Mouse (Mus musculus) heart, embryonic 13.5 days (tissue): Measurements from ENCODE around the gene Cngb1. TPM values are rescaled to one million over a fixed set of nuclear protein-coding genes. Genes with fewer than 3 reads are reported as not detected.
A peak's percentile ranks its signal among the peaks of the same experiment; 100 is the strongest.

Source experiments
- ATAC-seq: fragments of 200-750 bp; cut with Nextera tagmentation; 2 replicates; pipeline ENCODE4 v1.8.0; 2017; ENCODE audit warnings: moderate TSS enrichment; ENCODE audit not compliant: insufficient number of reproducible peaks, low FRiP score, low TSS enrichment; ENCODE audit errors: extremely low read depth
- H3K27ac ChIP-seq: fragments of 300-500 bp; sonication (generic); replicated peaks from 2 replicates; pipeline ENCODE4 v1.5.1; 2015; ENCODE audit warnings: moderate library complexity, mild to moderate bottlenecking, inconsistent platforms
- H3K27me3 ChIP-seq: fragments of 300-500 bp; sonication (generic); replicated peaks from 2 replicates; pipeline ENCODE4 v1.6.1; 2015; ENCODE audit warnings: mild to moderate bottlenecking, inconsistent platforms
- H3K36me3 ChIP-seq: fragments of 300-500 bp; sonication (generic); 2 replicates; pipeline ENCODE4 v1.6.1; 2015; ENCODE audit warnings: mild to moderate bottlenecking, inconsistent platforms
- H3K4me1 ChIP-seq: fragments of 300-500 bp; sonication (generic); 2 replicates; pipeline ENCODE4 v1.6.1; 2015; ENCODE audit warnings: inconsistent platforms
- H3K4me2 ChIP-seq: fragments of 300-500 bp; sonication (generic); 2 replicates; pipeline ENCODE4 v1.6.1; 2015; ENCODE audit warnings: inconsistent platforms, mild to moderate bottlenecking, moderate library complexity
- H3K4me3 ChIP-seq: fragments of 300-500 bp; sonication (generic); 2 replicates; pipeline ENCODE4 v1.5.1; 2015; ENCODE audit warnings: moderate library complexity, mild to moderate bottlenecking, inconsistent platforms
- H3K9ac ChIP-seq: fragments of 300-500 bp; sonication (generic); 2 replicates; pipeline ENCODE4 v1.6.1; 2015; ENCODE audit warnings: inconsistent platforms, mild to moderate bottlenecking, moderate library complexity
- H3K9me3 ChIP-seq: fragments of 300-500 bp; sonication (generic); 2 replicates; pipeline ENCODE4 v1.6.1; 2016; ENCODE audit warnings: inconsistent platforms
- WGBS: fragments of 180-500 bp; shearing (Covaris S2); methylation state at CpG from one replicate; pipeline ENCODE4 v1.1.7; 2015; ENCODE audit warnings: mixed read lengths; 5-methylcytosine and 5-hydroxymethylcytosine counted together
- polyA plus RNA-seq: library from polyadenylated mRNA; unstranded; fragments of >200 nt; fragmentation: Nextera tagmentation; extraction: Ambion mirVana; gene quantifications from 2 replicates; pipeline ENCODE4 v1.2.1, GENCODE M21; 2015

Cngb1 gene
- polyA plus RNA-seq, 1 experiment from 2014 or later: 0.55 TPM

DNA sequence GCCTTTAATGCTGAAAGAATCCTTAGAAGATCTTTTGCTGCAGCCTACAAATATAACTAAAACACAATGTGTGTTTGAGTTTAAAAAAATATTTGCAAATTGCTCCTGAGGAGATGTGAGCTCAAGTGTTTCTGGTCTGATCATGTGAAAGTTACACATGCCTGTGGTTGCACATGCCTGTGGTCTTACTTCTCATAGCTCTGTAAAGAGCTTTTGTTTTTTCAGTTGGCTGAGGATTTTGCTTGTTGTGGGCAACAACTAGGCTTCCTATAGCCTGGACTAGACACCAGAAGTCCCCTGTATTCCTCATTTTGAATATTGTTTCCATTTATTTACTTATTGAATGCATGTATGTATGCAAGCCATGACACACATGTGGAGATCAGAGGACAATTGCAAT is 30.0 kb upstream of the Cngb1 start:
- ATAC-seq: no peak

DNA sequence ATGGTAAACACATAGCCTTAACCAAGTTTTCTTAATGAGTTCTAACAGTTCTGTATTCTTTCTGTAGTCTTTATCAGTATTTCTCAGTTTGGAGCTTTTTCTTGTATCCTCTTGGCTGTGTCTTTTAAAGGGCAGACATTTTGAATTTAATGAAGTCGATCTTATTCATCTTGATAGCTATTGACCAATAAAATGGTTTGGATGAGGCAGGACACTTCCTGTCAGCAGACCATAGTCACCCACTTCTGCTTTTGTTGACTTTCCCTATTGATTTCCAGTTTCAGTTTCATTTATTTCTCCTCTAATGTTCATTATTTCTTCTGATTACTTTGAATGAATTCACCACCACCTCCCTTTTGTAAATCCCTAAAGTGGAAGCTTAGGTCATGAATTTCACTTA is 29.3 kb upstream of the Cngb1 start:
- no peak overlapping the region for H3K4me3 ChIP-seq
- no peaks in the 10 kb centered on the region for H3K9me3 ChIP-seq
- H3K4me2 ChIP-seq: no peak overlapping the region
- no peak overlapping the region for H3K27ac ChIP-seq
- peaks cover 11% of the 10 kb centered on the region for H3K4me1 ChIP-seq
- ATAC-seq: no peak
- 87% methylated on average over 1 of the region's 1 CpGs for WGBS
- peaks cover 64% of the 10 kb centered on the region for H3K36me3 ChIP-seq
- H3K9ac ChIP-seq: no peak overlapping the region
- no peaks in the 10 kb centered on the region for H3K27me3 ChIP-seq

More for the DNA sequence above, 30.0 kb upstream of the Cngb1 start:
- Histone ChIP-seq H3K4me2 (no peak overlapping the region), H3K9ac (no peak overlapping the region), H3K4me1 (peaks cover 8% of the 10 kb centered on the region), H3K9me3 (no peaks in the 10 kb centered on the region), H3K36me3 (peaks cover 70% of the 10 kb centered on the region), H3K4me3 (no peak overlapping the region), H3K27ac (no peak overlapping the region), H3K27me3 (no peaks in the 10 kb centered on the region)

DNA sequence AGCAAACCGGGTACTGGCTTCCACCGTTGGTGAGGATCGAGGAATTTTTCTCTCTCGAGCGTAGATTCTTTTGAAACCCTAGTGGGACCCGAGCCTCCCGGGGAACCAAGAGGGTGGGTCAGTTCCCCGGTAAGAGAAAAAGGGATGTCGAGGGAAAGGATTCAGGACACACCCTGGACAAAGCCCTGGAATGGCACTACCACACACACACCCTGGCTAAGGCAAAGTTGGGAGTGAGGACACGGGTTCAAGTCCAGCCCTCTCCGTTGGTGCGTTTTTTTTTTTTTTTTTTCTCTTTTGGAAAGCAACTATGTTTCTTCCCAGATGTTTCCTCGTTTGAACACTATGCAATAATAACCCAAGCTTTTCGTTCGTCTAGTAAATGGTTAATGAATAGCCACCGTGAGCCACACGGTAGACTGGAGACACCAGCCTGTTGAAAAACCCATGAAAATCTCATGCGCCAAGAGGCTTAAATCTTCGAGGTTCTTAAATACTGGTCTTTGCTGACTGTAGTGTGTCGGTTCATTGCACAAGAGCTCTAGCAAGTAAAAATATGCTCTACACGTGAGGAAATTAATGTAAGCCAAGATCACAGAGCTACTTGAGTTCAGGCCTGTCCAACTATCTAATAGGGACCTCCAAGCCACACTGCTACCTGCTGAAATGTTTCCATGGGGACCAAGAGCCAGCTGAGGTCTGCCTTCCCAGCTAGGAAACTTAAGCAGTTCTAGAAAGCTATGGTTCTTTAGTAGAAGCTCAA is 26.2 kb upstream of the Cngb1 start:
- Histone ChIP-seq H3K4me2 (peak overlapping the region; percentile 93), H3K27ac (peak overlapping the region; percentile 99), H3K4me1 (peaks cover 31% of the 10 kb centered on the region), H3K9ac (peak overlapping the region; percentile 95), H3K27me3 (no peaks in the 10 kb centered on the region), H3K36me3 (peaks cover 55% of the 10 kb centered on the region), H3K4me3 (peak overlapping the region; percentile 96), H3K9me3 (no peaks in the 10 kb centered on the region)
- WGBS: 24% methylated on average over 21 of the region's 21 CpGs
- ATAC-seq: no peak

DNA sequence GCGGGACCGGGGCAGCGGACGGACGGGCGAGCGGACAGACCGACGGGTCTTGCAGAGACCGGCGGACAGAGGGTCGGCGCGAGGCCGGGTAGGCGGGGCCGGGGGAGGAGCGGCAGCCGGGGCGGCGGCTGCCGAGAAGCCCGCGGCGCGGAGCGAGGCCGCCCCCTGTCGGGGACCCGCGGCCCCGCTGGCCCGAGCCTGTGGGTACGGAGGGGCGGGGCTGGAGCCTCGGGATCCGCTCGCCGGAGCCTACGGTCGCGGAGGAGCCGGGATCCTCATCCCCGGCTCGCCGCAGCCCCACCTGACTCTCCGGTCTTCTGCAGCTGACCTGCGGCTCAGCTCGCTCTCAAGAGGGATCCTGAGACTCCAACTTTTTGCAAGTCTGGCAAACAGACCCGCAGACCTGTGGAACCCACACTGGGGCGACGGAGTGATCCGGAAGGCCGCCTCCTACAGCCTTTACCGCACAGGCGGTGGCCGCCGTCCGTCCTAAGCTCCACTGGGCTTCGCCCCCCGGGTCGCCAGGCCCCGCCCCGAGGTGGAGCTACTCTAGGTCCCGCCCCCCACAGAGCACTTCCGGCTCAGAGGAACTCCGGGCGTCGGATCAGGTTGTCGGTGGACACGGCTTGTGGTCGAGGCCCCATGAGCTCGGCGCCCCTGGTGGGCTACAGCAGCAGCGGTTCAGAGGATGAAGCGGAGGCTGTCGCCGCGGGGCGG is 25.5 kb upstream of the Cngb1 start, which contains the start of the genes Zfp319 and Usb1:
Gene Zfp319 (minus strand): TSS at position 231 of the 717 bp plus-strand sequence.
Gene Usb1 (plus strand): TSS at position 565 of the 717 bp plus-strand sequence.
- Histone ChIP-seq H3K27me3 (no peaks in the 10 kb centered on the region), H3K27ac (peak within 1 kb of the TSS; percentile 99), H3K9me3 (no peaks in the 10 kb centered on the region), H3K4me3 (peak within 1 kb of the TSS; percentile 96), H3K36me3 (peaks cover 55% of the 10 kb centered on the region), H3K4me1 (peaks cover 37% of the 10 kb centered on the region), H3K9ac (peak within 1 kb of the TSS; percentile 95), H3K4me2 (peak within 1 kb of the TSS; percentile 93)
- under 1% methylated on average over 67 of the region's 80 CpGs for WGBS
- ATAC-seq: peak; percentile 93

DNA sequence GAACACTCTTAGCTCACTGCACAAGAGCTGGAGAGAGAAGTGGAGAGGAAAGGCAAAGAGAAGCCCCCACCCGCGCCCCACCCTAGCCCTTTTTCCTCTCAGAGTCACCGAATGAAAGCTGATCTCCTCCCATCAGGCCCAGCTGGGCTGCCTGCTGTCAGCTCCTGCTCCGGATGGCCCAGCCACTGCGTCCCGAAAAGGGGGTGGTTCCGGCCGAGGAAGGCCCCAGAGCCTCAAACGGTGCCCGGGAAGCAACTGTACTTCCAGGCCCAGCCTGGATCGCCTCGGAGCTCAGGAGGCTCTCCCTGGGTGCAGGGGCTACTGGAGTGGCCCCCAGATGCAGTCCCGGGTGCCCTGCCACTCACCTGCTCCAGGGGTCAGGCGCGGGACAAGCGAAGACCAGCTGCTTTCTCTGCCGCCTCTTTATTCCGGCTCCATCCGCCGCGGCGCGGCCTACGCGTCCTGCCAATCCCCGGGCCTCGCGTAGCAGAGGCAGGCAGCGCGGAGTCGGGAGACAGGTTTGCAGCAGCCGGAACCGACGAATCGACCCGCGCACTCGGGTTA is 24.9 kb upstream of the Cngb1 start:
- peak; percentile 16; the same call in 1 of the 2 replicates for ATAC-seq
- peaks cover 56% of the 10 kb centered on the region for H3K36me3 ChIP-seq
- peak overlapping the region; percentile 99 for H3K27ac ChIP-seq
- peak overlapping the region; percentile 96 for H3K4me3 ChIP-seq
- H3K9ac ChIP-seq: peak overlapping the region; percentile 95
- no peaks in the 10 kb centered on the region for H3K9me3 ChIP-seq
- 1% methylated on average over 38 of the region's 38 CpGs for WGBS
- no peaks in the 10 kb centered on the region for H3K27me3 ChIP-seq
- peaks cover 38% of the 10 kb centered on the region for H3K4me1 ChIP-seq
- H3K4me2 ChIP-seq: peak overlapping the region; percentile 93

DNA sequence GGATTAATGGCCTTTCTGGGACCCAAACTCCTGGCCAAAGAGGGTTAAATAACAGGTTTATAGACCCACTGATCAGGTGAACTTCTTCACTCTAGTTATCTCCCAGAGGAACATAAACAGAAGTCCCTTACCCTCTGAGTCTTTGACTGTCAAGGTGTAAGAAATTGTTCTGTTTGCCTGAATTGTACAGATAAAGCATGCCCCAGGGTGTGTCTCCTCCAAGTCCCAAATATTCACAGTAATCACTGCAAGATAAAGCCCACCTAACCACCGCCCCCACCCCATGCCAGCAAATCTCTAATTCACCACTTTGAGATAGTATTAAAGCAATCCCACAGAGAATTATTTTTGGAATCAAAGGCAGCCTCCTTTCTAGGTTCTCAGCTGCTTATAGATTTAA is 24.0 kb upstream of the Cngb1 start:
- Histone ChIP-seq H3K36me3 (peaks cover 61% of the 10 kb centered on the region), H3K4me2 (peak overlapping the region; percentile 93), H3K9me3 (no peaks in the 10 kb centered on the region), H3K27me3 (no peaks in the 10 kb centered on the region), H3K27ac (peak overlapping the region; percentile 99), H3K9ac (peak overlapping the region; percentile 95), H3K4me3 (peak overlapping the region; percentile 96), H3K4me1 (peaks cover 44% of the 10 kb centered on the region)
- no peak for ATAC-seq
- 37% methylated on average over 1 of the region's 1 CpGs for WGBS

DNA sequence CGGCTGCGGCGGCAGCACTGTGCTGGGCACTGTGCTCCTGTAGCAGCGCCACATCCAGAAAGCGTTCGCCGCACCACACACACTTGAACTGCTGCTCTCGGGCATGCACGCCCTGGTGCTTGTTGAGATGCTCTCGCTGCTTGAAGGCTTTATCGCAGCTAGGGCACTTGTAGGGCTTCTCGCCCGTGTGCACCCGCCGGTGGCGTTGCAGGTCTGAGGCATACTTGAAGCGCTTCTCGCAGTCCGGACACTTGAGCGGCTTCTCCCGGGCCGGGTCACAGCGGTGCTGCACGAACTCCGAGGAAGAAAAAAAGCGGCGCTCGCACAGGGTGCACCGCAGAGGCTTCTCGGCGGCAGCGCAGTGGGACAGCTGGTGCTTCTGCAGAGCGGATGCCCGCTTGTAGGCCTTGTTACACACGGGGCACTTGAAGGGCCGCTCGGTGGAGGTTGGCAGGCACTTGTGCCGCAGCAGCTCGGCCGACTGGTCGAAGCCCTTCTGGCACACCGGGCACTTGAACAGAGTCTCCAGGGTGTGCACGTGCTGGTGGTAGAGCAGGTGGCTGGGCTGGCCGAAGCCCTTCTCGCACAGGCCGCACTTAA is 21.6 kb upstream of the Cngb1 start:
- WGBS: 81% methylated on average over 46 of the region's 46 CpGs
- no peaks in the 10 kb centered on the region for H3K9me3 ChIP-seq
- H3K27me3 ChIP-seq: no peaks in the 10 kb centered on the region
- ATAC-seq: no peak
- H3K9ac ChIP-seq: no peak overlapping the region
- H3K4me2 ChIP-seq: no peak overlapping the region
- H3K4me3 ChIP-seq: no peak overlapping the region
- H3K36me3 ChIP-seq: peaks cover 61% of the 10 kb centered on the region
- no peak overlapping the region for H3K27ac ChIP-seq
- peaks cover 58% of the 10 kb centered on the region for H3K4me1 ChIP-seq

DNA sequence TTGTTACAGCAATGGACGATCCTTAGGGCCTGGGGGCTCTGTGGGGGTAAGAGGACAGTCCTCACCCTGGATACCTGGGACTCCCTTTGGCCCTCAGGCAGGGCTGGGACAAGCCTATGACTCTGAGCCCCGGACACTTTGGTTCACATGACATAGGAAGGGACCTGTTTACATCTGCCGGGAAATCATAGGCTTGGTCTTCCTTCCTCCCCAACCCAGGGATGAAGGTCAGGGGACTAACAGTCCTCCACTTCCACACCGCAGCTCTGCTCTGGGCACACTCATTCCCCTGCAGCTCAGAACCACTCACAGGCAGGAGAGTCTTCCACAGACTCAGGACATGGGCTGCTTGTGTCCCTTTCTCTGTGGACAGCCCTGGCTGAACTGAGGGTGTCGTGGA is 20.4 kb upstream of the Cngb1 start:
- no peak overlapping the region for H3K27ac ChIP-seq
- H3K9ac ChIP-seq: no peak overlapping the region
- H3K9me3 ChIP-seq: no peaks in the 10 kb centered on the region
- H3K27me3 ChIP-seq: no peaks in the 10 kb centered on the region
- WGBS: 73% methylated on average over 5 of the region's 5 CpGs
- no peak overlapping the region for H3K4me3 ChIP-seq
- ATAC-seq: no peak
- H3K36me3 ChIP-seq: peaks cover 61% of the 10 kb centered on the region
- H3K4me2 ChIP-seq: no peak overlapping the region
- peaks cover 64% of the 10 kb centered on the region for H3K4me1 ChIP-seq

DNA sequence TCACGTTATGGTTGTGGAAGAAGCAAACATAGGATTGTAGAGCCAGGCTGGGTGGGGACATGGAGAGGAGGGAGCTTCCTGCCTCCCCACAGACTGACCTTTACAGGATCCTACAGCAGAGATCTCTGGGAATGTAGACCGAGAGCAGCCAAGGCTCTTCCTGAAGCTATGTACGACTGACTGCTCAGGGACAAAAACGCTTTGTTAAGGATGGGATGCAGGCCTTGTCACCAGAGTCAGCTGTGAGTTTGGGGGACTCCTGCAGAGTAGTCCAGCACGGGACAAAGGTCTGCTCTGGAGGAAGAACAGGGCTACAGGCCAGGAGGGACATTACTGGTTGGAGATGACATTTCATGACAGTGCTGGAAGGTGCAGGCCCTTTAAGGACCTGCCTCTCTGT is 18.3 kb upstream of the Cngb1 start:
- peaks cover 61% of the 10 kb centered on the region for H3K36me3 ChIP-seq
- H3K27me3 ChIP-seq: peaks cover 4% of the 10 kb centered on the region
- H3K4me1 ChIP-seq: peaks cover 65% of the 10 kb centered on the region
- no peaks in the 10 kb centered on the region for H3K9me3 ChIP-seq
- H3K27ac ChIP-seq: no peak overlapping the region
- H3K4me2 ChIP-seq: no peak overlapping the region
- no peak overlapping the region for H3K4me3 ChIP-seq
- 44% methylated on average over 5 of the region's 5 CpGs for WGBS
- no peak for ATAC-seq
- H3K9ac ChIP-seq: peak overlapping the region; percentile 29

DNA sequence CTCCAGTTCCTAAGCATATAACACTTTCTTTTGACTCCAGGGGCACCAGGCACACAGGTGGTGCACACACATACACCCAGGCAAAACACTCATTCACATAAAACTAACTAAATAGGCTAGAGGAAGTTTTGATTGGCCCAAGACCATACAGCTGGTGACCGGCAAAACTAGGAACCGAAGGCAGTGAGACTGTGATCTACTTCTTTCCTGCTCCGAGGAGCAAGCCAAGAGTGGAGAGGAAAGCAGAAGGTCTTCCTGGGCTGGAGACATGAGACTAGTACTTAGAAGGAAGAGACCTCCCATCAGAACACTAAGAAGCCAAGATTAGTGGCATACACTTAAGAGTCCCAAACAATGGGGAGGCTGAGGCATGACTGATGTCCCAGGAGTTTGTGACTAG is 16.8 kb upstream of the Cngb1 start:
- no peak for ATAC-seq
- Histone ChIP-seq H3K4me1 (peaks cover 60% of the 10 kb centered on the region), H3K9me3 (no peaks in the 10 kb centered on the region), H3K4me2 (no peak overlapping the region), H3K27ac (no peak overlapping the region), H3K4me3 (no peak overlapping the region), H3K27me3 (peaks cover 14% of the 10 kb centered on the region), H3K9ac (no peak overlapping the region), H3K36me3 (peaks cover 46% of the 10 kb centered on the region)
- 59% methylated on average over 3 of the region's 3 CpGs for WGBS
